Mouse (Mus musculus) common myeloid progenitor, adult 5-6 weeks (primary cell): ENCODE results near the gene Prcc. TPM values are rescaled to one million over a fixed set of nuclear protein-coding genes. Genes with fewer than 3 reads are reported as not detected.
A peak's percentile ranks its signal among the peaks of the same experiment; 100 is the strongest.
"Not testable (repeated sequence)": the region's sequence is repeated elsewhere in the genome, so short reads cannot be mapped to it uniquely, and the experiment has no call there.

Experiments used
- ATAC-seq: replicated peaks from 2 replicates; pipeline ENCODE4 v1.8.0; 2016; ENCODE audit warnings: low read depth, mild to moderate bottlenecking, moderate TSS enrichment, inconsistent platforms; ENCODE audit not compliant: poor library complexity, severe bottlenecking
- total RNA-seq: library from RNA; stranded (forward); fragments of 200-1000, 187-1606 nt; gene quantifications from 2 replicates; pipeline ENCODE4 v1.2.3, GENCODE M21; 2017

Gene Prcc
- total RNA-seq, 1 experiment from 2014 or later: 42.4 TPM

- no peak for ATAC-seq
These were observed 30.4 kb downstream of the Prcc start for GRCm38 (mm10) chr3:87854795-87855568.

DNA sequence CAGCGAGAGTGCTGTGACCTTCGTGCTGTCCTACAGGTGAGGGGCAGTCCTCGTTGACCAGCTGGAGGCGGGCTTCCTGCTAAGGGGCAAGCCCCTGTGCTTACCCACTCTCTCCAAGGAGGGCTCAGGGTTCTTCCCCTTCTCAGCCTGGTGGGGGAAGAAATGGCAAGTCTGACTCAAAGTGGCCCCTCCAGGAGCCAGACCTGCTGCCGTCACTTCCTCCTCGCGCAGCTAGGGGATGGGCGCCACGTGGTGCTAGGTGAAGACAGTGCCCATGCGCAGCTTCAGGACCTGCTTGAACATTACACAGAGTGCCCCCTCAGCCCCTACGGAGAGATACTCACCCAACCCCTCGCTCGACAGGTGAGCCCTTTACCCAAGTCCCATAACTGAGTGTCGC lies 36.3 kb downstream of the Prcc start:
- 0 out of 2 replicates have a peak, but pooled peaks have one; percentile 33 for ATAC-seq

- ATAC-seq: 0 out of 2 replicates have a peak, but pooled peaks have one; percentile 30
These were observed 37.7 kb downstream of the Prcc start for GRCm38 (mm10) chr3:87847680-87848079.

DNA sequence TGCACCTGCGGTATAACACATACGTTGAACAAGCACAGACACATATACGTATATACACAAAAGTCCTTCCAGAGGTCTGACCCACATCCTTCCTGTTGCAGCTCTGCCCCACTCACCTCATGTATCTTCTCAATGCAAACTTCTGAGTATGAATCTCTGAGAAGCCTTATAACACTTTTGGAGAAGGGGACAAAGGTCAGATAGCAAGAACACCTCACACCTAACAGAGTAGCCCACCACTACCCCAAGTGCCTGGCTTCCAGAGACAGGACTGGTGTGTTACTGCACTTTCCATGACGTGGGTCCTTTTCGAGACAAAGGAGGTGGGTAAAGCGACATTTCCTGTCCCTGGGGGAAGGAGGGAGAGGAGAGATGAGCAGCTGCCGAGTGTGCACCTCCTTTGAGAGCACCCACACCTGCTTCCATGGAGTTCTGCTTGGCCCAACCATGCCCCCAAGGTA lies 38.7 kb downstream of the Prcc start, which contains the start of gene Sh2d2a:
Gene Sh2d2a (plus strand): TSS at position 106 of the 461 bp plus-strand sequence.
- ATAC-seq: peak; percentile 29; the same call in 1 of the 2 replicates

GRCm38 (mm10) chr3:87846186-87846585 lies 39.2 kb downstream of the Prcc start:
- no peak for ATAC-seq

GRCm38 (mm10) chr3:87844981-87845380 lies 40.4 kb downstream of the Prcc start:
- ATAC-seq: no peak

GRCm38 (mm10) chr3:87840858-87841257 lies 44.5 kb downstream of the Prcc start:
- no peak for ATAC-seq

DNA sequence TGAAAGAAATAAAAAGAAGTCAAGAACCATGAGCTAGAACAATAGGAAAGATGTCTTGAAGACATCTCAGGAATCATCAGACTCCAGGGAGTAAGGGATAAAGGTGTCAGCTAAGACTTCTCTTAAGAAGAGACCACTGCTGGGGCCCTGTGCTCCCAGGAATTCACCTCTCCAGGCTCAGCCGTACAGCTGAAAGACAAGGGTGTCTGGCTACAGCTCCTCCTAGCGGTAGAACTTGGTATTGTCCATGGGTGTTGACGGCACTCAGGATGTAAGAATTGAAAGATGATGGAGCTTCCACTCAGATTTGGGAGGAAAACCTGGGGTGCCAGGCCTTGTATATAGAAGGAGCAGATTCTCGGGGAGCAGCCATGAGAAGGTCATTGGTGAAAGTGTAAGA lies 46.8 kb downstream of the Prcc start:
- peak; percentile 96 for ATAC-seq

GRCm38 (mm10) chr3:87833482-87833881 lies 51.9 kb downstream of the Prcc start:
- ATAC-seq: no peak

- no peak for ATAC-seq
These were observed 53.1 kb downstream of the Prcc start for GRCm38 (mm10) chr3:87832109-87832859.

- ATAC-seq: no peak
These were observed 56.4 kb downstream of the Prcc start for GRCm38 (mm10) chr3:87829025-87829424.

DNA sequence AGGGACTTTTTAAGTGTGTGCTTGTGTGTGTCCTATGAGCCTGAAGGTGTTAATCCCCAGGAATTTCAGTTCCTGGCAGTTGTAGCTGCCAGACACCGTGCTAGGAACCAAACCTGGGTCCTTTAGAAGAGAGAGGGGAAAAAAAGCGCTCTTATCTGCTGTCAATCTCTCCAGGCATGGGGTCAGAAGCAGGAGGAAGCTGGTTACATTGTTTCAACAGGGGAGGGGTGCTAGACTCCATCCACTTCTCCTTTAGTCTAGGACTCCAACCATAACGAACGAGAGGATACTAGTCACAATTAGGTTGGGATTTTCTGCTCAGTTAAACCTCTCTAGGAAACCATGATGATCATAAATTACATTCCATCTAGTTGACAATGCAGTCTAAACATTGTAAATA lies 57.0 kb downstream of the Prcc start:
- ATAC-seq: peak; percentile 60; the same call in 1 of the 2 replicates

DNA sequence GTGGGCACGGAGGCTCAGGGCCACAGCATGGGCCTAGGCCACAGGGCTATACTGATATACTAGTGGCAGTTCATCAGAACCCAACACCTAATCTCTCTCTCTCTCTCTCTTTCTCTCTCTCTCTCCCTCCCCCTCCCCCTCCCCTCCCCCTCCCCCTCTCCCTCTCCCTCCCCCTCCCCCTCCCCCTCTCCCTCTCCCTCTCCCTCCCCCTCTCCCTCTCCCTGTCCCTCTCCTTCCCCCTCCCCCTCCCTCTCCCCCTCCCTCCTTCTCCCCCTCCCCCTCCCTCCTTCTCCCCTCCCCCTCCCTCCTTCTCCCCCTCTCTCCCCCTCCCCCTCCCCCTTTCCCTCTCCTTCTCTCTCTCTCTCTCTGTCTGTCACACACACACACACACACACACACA lies 61.2 kb downstream of the Prcc start, which contains the start of gene Pear1:
Gene Pear1 (minus strand): TSS at position 101 of the 400 bp plus-strand sequence.
- ATAC-seq: not testable (repeated sequence)

DNA sequence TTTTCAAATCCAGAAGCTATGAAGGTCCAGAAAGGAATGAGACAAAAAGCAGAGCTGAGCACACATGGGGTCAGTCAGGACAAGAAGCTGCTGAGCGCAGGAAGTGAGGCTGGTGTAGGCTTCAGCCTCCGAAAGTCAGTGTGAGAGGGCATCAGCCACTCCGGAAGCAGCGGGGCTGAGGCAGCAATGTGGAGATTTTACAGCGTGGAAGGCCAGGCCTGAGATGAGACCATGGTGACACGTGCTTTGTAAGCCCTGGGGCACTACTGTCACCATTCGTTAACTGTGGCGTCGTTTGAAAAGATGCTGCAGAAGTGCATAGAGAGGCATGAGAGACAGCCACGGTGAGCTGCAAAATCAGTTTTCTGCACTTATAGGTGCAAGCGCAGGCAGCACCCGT lies 67.2 kb downstream of the Prcc start:
- no peak for ATAC-seq

- ATAC-seq: peak; percentile 94
These were observed 68.7 kb downstream of the Prcc start for GRCm38 (mm10) chr3:87816646-87817093.

DNA sequence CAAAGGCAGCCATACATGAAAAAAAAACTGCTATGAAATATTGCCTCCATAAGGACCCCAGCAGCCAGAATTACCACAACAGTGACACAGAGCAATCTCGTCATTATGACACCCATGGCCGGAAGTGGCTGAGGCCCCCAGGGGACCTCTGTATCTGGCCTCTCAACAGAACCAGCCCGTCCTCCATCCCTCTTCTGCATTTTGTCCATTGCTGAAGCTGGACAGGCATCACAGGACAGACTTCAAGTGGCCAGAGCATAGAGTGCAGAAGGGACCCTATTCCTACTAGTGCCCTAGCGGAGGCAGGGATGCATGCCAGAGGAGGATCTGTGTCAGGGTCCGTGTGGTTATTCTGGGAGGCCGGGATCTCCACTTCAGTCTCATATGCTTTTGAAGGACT lies 69.2 kb downstream of the Prcc start:
- ATAC-seq: 0 out of 2 replicates have a peak, but pooled peaks have one; percentile 12

GRCm38 (mm10) chr3:87812873-87813272 lies 72.5 kb downstream of the Prcc start:
- no peak for ATAC-seq

DNA sequence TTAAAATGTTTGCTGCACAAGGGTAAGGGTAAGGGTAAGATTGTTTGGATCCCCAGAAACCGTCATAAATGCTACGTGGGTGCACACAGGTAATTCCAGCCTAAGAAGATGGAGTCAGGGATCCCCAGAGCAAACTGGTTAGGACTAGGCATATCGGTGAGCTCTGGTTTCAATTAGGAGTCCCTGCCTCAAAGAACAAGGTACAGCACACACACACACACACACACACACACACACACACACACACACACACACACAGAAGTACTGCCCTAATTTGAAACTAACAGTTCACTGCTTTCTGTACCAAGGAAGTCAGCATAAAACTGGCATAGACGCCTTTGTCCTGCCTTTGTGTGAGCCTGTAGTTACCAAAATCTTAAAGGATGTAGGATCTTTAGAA lies 73.0 kb downstream of the Prcc start:
- ATAC-seq: no peak

DNA sequence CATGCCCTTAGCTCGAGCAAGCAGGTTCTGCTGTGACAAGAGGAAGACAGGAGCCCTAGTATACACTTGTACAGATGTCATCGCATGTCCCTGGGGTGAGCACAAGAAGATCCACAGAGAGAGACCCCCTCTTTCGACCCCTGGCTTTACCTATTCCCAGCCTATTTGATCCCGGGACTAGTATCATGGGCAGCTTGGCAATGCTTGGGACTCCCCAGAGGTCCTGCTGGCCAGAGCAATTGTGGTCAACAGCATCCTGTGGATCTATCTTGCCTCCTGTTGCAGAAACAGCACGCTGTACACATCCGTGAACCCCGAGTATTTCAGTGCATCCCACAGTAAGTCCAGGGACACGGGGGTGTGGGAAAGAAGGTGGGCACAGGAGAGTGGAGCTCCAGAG lies 74.1 kb downstream of the Prcc start:
- ATAC-seq: no peak

GRCm38 (mm10) chr3:87809322-87809962 lies 76.0 kb downstream of the Prcc start:
- ATAC-seq: peak; percentile 57; the same call in 1 of the 2 replicates
